Mouse (Mus musculus): ENCODE data around the gene Ccdc122.
"Not testable (repeated sequence)": the region's sequence is repeated elsewhere in the genome, so short reads cannot be mapped to it uniquely, and the experiment has no call there.

Ccdc122 gene

GRCm38 (mm10) chr14:77036226-77037046, at the start of gene Ccdc122, which contains the start of gene Lacc1:
TSS of gene Ccdc122 (plus strand) at chr14:77036772.
TSS of gene Lacc1 (minus strand) at chr14:77036904.
- peak; percentile 91 for DNase-seq (ENCODE audit: low read depth)

GRCm38 (mm10) chr14:76990351-76990750, 46.2 kb upstream of the Ccdc122 start:
- not testable (repeated sequence) for DNase-seq (ENCODE audit: low read depth)

GRCm38 (mm10) chr14:77004740-77005139, 31.8 kb upstream of the Ccdc122 start:
- no peak for DNase-seq (ENCODE audit: low read depth)

DNA sequence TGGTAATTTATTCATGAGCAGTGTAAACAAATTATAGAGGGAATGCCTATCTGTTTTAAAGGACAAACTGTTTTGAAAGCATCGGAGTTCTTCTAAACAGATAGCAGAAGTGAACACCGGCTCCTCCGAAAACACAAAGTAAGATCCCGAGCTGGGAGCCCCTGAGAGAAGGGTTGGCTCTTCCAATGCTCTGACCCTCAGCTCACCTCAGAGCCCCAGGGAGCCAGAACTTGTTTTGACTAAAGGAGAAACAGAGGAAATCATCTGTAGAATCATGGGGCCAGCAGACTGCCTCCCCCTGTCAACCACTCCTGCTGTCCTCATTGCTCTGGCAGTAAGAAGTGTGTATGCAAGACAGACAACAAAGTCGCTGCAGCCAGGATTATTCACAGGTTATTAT, 31.0 kb upstream of the Ccdc122 start:
- no peak for DNase-seq (ENCODE audit: low read depth)

GRCm38 (mm10) chr14:77008238-77008637, 28.3 kb upstream of the Ccdc122 start:
- peak; percentile 91 for DNase-seq (ENCODE audit: low read depth)

DNA sequence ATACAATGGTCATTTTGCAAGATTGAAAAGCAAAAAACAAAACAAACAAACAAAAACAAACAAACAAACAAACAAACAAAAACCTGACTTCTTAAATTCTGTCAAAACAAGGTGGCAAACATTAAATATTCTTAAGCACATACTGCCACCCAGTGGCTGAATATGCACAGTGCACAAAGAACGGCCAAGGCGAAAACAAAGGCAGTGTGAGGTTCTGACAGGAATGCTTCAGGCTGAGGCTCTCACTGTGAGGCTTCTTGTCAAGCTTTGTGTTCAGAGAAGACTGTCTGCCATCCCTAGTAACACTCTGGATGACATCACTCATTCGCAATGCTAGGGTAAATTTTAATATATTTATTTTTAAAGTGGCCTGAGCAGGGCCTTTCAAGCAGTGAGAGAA, 24.8 kb upstream of the Ccdc122 start:
- peak; percentile 85 for DNase-seq (ENCODE audit: low read depth)

GRCm38 (mm10) chr14:77016783-77017182, 19.8 kb upstream of the Ccdc122 start:
- DNase-seq (ENCODE audit: low read depth): not testable (repeated sequence)

DNA sequence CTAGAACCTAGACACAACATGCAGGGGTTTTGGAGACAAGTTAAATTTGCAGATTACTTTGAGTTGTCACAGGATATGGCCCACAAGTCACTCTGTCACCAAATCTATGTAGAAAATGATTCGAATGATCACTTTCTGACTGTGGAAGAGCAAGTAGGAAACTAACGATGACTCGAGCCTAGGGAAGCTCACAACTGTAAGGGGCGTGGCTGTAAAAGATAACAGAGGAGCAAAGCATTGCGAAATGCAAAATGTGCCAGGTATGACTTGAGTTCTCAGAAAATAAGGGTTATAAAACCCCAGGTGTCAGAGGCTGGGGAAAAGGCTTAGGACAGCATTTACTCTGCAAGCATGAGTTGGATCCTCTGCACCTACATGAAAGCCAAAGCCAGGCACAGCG, 19.4 kb upstream of the Ccdc122 start:
- DNase-seq (ENCODE audit: low read depth): no peak

DNA sequence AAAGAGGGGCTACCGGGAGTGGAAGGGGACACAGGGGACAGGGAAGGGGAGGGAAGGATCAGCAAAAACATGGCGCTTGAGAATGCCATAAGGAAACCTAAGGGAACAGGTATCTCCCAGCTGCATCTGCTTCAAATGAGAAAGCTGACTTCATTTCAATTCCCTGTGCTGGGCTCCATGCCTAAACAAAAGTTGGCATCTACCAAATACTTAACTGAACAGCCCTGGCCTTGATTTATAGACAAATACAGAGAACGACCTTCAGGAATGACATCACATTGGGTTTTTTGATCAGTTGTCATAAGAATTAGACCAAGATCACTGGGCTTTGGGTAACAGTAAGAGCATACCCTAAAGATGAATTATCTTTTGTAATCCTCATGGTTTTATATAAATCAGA, 12.1 kb upstream of the Ccdc122 start:
- no peak for DNase-seq (ENCODE audit: low read depth)

GRCm38 (mm10) chr14:77029319-77030054, 7.1 kb upstream of the Ccdc122 start:
- DNase-seq (ENCODE audit: low read depth): no peak

DNA sequence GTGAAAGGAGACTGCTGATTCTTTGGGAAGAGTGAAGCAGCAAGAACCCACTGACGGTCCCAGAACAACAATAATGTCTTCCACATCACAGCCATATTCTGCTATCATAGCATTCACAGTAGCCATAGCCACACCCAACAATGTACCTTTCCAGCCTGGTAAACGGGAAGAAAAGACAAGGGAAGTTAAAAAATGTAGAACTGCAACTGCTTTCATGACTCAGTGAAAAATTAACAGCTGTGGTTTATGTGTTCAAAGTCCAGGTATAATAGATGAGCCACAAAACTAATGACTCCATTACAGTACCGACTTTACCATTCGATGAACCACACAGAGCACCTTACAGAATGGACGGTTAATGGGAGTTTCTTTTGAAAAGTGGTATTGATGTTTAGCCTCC, 5.8 kb upstream of the Ccdc122 start:
- DNase-seq (ENCODE audit: low read depth): no peak

- DNase-seq (ENCODE audit: low read depth): peak; percentile 6
Measured at GRCm38 (mm10) chr14:77032433-77032832, 4.1 kb upstream of the Ccdc122 start.

GRCm38 (mm10) chr14:77033391-77033790, 3.2 kb upstream of the Ccdc122 start:
- no peak for DNase-seq (ENCODE audit: low read depth)

DNA sequence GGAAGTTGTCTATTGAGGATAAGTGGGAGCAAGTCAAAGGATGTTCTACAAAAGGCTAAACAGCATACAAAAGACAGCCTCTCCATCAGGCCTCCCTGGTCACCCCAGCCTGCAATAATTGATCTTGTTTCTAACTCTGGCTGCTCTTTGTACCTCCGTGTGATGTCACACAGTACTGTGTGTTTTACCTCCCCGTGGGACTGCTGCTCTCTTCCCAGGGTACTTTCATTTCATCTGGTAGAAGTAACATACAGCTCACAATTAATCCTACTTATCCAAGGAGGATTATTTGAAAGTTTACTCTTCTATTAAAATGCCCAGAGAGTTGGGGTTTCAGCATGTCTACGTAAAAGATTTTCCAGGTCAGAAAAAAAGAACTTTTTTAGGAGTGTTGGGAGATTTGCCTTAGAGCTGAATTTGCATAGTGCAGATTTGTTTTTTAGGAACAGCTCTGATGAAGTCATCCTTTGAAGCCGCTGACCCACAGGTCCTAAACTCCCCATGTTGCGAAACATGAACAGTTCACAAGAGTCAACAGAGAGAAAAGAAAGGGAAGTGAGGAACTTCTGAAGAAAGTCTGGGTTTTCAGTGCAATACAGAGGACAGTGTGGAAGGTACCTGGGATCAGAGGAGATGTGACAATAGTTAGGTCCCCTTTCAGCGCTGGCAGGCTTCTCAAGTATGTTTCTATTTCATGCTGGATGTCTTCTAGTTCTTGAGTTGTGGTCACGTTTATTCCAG, 2.2 kb upstream of the Ccdc122 start:
- DNase-seq (ENCODE audit: low read depth): peak; percentile 51

GRCm38 (mm10) chr14:77034970-77035369, 1.6 kb upstream of the Ccdc122 start:
- DNase-seq (ENCODE audit: low read depth): no peak

GRCm38 (mm10) chr14:77037330-77037729, 758 bp downstream of the Ccdc122 start:
- peak; percentile 30 for DNase-seq (ENCODE audit: low read depth)

DNA sequence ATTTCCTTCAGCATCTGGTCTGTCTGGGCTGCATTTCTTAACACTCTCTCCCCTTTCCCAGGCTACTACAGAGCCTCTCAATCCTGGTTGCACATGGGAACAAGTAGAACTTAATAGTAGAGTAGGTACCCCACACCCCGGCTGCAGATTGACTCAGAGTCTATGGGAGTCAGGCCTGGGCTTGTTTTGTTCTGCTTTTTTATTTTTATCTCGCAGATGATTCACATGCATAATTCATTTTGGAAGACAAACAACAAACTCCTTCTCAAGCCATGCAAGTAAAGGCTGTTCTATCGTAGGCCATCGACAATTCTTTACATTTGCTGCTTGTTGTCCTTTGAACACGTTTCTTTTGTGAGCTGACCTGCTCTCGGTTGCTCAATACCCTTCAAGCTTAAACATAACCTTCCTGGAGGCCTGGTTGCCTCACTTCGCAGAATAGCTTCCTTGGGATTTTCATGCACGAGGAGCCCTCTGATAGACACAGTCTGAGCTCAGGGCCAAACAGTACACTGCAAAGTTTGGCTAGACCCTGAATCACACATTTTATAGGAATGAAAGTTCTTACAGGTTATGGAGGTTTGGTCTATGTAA, 1.4 kb downstream of the Ccdc122 start:
- DNase-seq (ENCODE audit: low read depth): peak; percentile 59

DNA sequence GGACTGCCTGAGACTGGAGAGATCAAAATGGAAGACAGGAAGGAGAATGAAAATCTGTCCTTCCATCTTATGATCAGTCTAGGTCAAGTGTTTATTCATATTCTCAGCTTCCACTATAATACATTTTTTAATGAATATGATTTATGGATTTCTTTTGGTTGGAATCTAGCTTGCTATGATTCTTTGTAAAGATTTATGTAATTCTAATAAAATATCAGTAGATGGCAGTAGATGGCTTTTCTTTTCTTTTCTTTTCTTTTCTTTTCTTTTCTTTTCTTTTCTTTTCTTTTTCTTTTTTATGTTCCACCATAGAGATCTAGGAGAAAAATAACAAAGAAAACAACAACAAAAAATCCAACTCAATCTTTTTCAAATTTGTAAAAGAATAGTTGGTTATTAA, 16.7 kb downstream of the Ccdc122 start:
- no peak for DNase-seq (ENCODE audit: low read depth)

- peak; percentile 89 for DNase-seq (ENCODE audit: low read depth)
Measured at GRCm38 (mm10) chr14:77069361-77069760, 32.8 kb downstream of the Ccdc122 start.

GRCm38 (mm10) chr14:77081248-77081647, 44.7 kb downstream of the Ccdc122 start:
- DNase-seq (ENCODE audit: low read depth): no peak

DNA sequence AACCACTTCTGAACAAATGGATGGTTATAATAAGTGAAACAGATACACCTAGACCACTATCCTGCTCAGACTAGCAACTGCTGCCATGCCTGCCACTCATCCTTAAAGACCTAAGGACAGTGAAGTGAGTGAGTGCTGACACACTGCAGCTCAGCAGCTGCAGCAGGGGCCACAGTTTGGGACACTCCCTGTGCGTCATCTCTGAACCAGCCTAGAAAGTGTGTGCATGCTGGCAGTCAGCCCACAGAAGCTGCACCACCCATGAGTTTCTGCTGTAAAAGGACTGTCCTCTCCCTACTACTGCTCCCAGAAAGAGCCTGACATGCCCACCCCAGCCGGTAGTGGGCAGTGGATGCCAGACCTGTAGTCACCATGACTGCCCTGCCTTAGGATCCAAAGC, 63.7 kb downstream of the Ccdc122 start:
- peak; percentile 24 for DNase-seq (ENCODE audit: low read depth)

- not testable (repeated sequence) for DNase-seq (ENCODE audit: low read depth)
Measured at GRCm38 (mm10) chr14:77110622-77111021, 74.0 kb downstream of the Ccdc122 start.

Data from NIH3T3 (cell line).